Mouse (Mus musculus) thymus, adult 2 months (tissue): ENCODE measurements at regions not wholly inside any gene's neighbourhood (a gene's known extent, or its start where the extent isn't known, plus 50 kb on each side); places are given as distances from the start of the nearest gene placed in this dataset.

Experiments used
- CTCF ChIP-seq: fragments of 200-500 bp; IDR thresholded peaks from 2 replicates; pipeline ENCODE4 v1.5.1; 2012; ENCODE audit warnings: mild to moderate bottlenecking, control low read depth, low read length, moderate library complexity, borderline replicate concordance; ENCODE audit not compliant: control insufficient read depth, poor library complexity, insufficient read depth; ENCODE audit errors: extremely low read depth
- POLR2A ChIP-seq: fragments of 200-500 bp; IDR thresholded peaks from 2 replicates; pipeline ENCODE4 v1.6.1; 2012; ENCODE audit warnings: mild to moderate bottlenecking, low read length, control low read depth, moderate library complexity; ENCODE audit not compliant: control insufficient read depth, poor library complexity, insufficient read depth; ENCODE audit errors: extremely low read depth

GRCm38 (mm10) chr9:35361432-35361831 lies 59.5 kb upstream of the Cdon start:
- TF ChIP-seq CTCF = no peak
- TF ChIP-seq POLR2A = no peak
